Mouse (Mus musculus) forebrain, embryonic 12.5 days (tissue): ENCODE data around the gene Pde4b. TPM values are rescaled to one million over a fixed set of nuclear protein-coding genes. Genes with fewer than 3 reads are reported as not detected.

Experiments
- polyA plus RNA-seq: library from polyadenylated mRNA; unstranded; fragments of >200 nt; fragmentation: Nextera tagmentation; extraction: Ambion mirVana; gene quantifications from 2 replicates; pipeline ENCODE4 v1.2.1, GENCODE M21; 2016

The Pde4b gene
- polyA plus RNA-seq, 1 experiment from 2014 or later: 7.5 TPM

Other genes starting within 250 kb of the Pde4b start
- not detected in 2 replicates for gene B020004J07Rik, start 243.5 kb upstream of the Pde4b start, polyA plus RNA-seq
- gene C130073F10Rik, start 193.8 kb upstream of the Pde4b start, polyA plus RNA-seq: not detected in 2 replicates
- not detected in 2 replicates for gene Gm12800, start 178.4 kb upstream of the Pde4b start, polyA plus RNA-seq
- not detected in 2 replicates for gene Gm12794, start 147.1 kb upstream of the Pde4b start, polyA plus RNA-seq
- gene Gm12790, start 106.5 kb upstream of the Pde4b start, polyA plus RNA-seq: not detected in 2 replicates
- not detected in 2 replicates for gene Gm12789, start 100.9 kb upstream of the Pde4b start, polyA plus RNA-seq